Mouse (Mus musculus): ENCODE measurements around the gene A630095E13Rik. TPM values are rescaled to one million over a fixed set of nuclear protein-coding genes. Genes with fewer than 3 reads are reported as not detected.

A630095E13Rik gene
- total and polyA plus RNA-seq, 3 experiments: 0.39 to 1.2 (median 0.80) TPM

DNA sequence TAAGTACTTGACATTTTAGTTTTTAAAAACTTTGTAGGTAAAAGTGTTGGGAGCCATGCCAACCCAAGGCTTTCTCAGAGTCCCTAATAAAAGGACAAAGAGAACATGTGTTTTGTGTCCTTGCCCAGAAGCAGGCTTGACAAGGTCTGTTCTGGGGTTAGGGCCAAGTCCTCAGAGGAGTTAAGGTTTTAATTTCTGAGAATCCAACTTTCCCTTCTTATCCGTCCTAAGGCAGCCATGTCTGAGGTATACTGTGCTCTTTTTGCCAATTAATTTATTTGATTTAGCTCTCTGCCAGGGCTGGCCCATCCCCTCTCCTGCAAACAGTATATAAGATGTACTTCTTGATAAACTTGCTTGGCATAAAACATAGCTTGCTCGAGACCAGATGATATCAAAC lies 38.2 kb upstream of the A630095E13Rik start:
- in situ Hi-C loops (cut with MboI; ENCODE audit: low pct_ligation_motif_present, low pct_unique_long_range_greater_than_20kb, low sequenced_read_pairs): no loop called here
- no peak overlapping the region for H3K27ac ChIP-seq (ENCODE audit: insufficient read depth, low read depth)
- H3K9ac ChIP-seq (ENCODE audit: insufficient read depth, low read depth): no peak overlapping the region
- no peaks in the 10 kb centered on the region for H3K4me1 ChIP-seq (ENCODE audit: control insufficient read depth in 1 of 2, insufficient read depth in 2 of 2)
- H3K36me3 ChIP-seq (replicated peaks in 1 of 2; ENCODE audit: control insufficient read depth in 1 of 2, insufficient read depth in 1 of 2, low read length in 1 of 2): no peaks in the 10 kb centered on the region
- H3K79me2 ChIP-seq (replicated peaks; ENCODE audit: control insufficient read depth, extremely low read depth, insufficient read depth, poor library complexity, severe bottlenecking): no peaks in the 10 kb centered on the region
- no peak overlapping the region for H3K4me2 ChIP-seq (ENCODE audit: insufficient read depth, low read depth, poor library complexity, severe bottlenecking)
- DNase-seq (ENCODE audit: extremely low read depth): no peak
- dilution Hi-C loops (cut with MboI; ENCODE audit: extremely low pct_ligation_motif_present, extremely low pct_unique_long_range_greater_than_20kb, low sequenced_read_pairs): no loop called here
- H3K27me3 ChIP-seq (replicated peaks): no peaks in the 10 kb centered on the region
- no peak overlapping the region for H3K4me3 ChIP-seq (replicated peaks in 1 of 3; ENCODE audit: low read depth in 2 of 3, low read length in 2 of 3, poor library complexity in 1 of 3)
- no peaks in the 10 kb centered on the region for H3K9me3 ChIP-seq (replicated peaks; ENCODE audit: low read length)
- no peak for TF ChIP-seq RCOR1 (conservative IDR thresholded peaks at IDR 0.05; ENCODE audit: low read depth, low read length)
- no peak for TF ChIP-seq NRF1 (IDR thresholded peaks at IDR 0.05; ENCODE audit: low read depth, low read length)
- no peak for TF ChIP-seq TBP (conservative IDR thresholded peaks at IDR 0.05; ENCODE audit: low read depth, low read length)
- no peak for TF ChIP-seq ZC3H11A (IDR thresholded peaks at IDR 0.05; ENCODE audit: low read depth, low read length)
- no peak for TF ChIP-seq CHD1 (IDR thresholded peaks at IDR 0.05; ENCODE audit: low read depth, low read length)
- no peak for TF ChIP-seq PAX5 (IDR thresholded peaks at IDR 0.05; ENCODE audit: low read length)
- no peak for TF ChIP-seq ETS1 (conservative IDR thresholded peaks at IDR 0.05; ENCODE audit: low read depth, low read length)
- no peak for TF ChIP-seq EP300 (IDR thresholded peaks at IDR 0.05; ENCODE audit: low read length)
- no peak for TF ChIP-seq POLR2AphosphoS2 (IDR thresholded peaks at IDR 0.05; ENCODE audit: low read depth, low read length)
- TF ChIP-seq SIN3A (IDR thresholded peaks at IDR 0.05; ENCODE audit: low read length): no peak
- no peak for TF ChIP-seq TCF12 (IDR thresholded peaks at IDR 0.05; ENCODE audit: low read depth, low read length)
- no peak for TF ChIP-seq BHLHE40 (IDR thresholded peaks at IDR 0.05; ENCODE audit: low read depth, low read length)
- no peak for TF ChIP-seq MYC (IDR thresholded peaks at IDR 0.05; ENCODE audit: low read depth, low read length)
- no peak for TF ChIP-seq JUN (IDR thresholded peaks at IDR 0.05; ENCODE audit: insufficient read depth, low read depth, low read length)
- TF ChIP-seq ZKSCAN1 (IDR thresholded peaks at IDR 0.05; ENCODE audit: borderline replicate concordance, low read depth, low read length): no peak
- TF ChIP-seq JUND (conservative IDR thresholded peaks at IDR 0.05; ENCODE audit: low read depth, low read length): no peak
- TF ChIP-seq E2F4 (IDR thresholded peaks at IDR 0.05; ENCODE audit: insufficient replicate concordance, low read depth, low read length): no peak

Other genes with a start within 250 kb of the A630095E13Rik start
- gene Gm7257, start 211.5 kb downstream of the A630095E13Rik start, total RNA-seq (2012; rRNA removed): not detected in 2 replicates
- gene Gm7257, start 211.5 kb downstream of the A630095E13Rik start, total RNA-seq (2014; rRNA removed): not detected in 2 replicates
- gene Gm7257, start 211.5 kb downstream of the A630095E13Rik start, polyA plus RNA-seq (2012; ENCODE audit: insufficient read length, low read depth): not detected in 2 replicates
- not detected in 2 replicates for gene Gm9513, start 167.7 kb downstream of the A630095E13Rik start, total RNA-seq (2012; rRNA removed)
- not detected in 2 replicates for gene Gm9513, start 167.7 kb downstream of the A630095E13Rik start, total RNA-seq (2014; rRNA removed)
- gene Gm9513, start 167.7 kb downstream of the A630095E13Rik start, polyA plus RNA-seq (2012; ENCODE audit: insufficient read length, low read depth): not detected in 2 replicates
- not detected in 2 replicates for gene Gm5615, start 101.4 kb downstream of the A630095E13Rik start, total RNA-seq (2012; rRNA removed)
- gene Gm5615, start 101.4 kb downstream of the A630095E13Rik start, total RNA-seq (2014; rRNA removed): not detected in 2 replicates
- gene Gm5615, start 101.4 kb downstream of the A630095E13Rik start, polyA plus RNA-seq (2012; ENCODE audit: insufficient read length, low read depth): not detected in 2 replicates
- gene Gm17689, start 60.7 kb downstream of the A630095E13Rik start, total RNA-seq (2012; rRNA removed): not detected in 2 replicates
- gene Gm17689, start 60.7 kb downstream of the A630095E13Rik start, total RNA-seq (2014; rRNA removed): not detected in 2 replicates
- not detected in 2 replicates for gene Gm17689, start 60.7 kb downstream of the A630095E13Rik start, polyA plus RNA-seq (2012; ENCODE audit: insufficient read length, low read depth)
- not detected in 2 replicates for gene Acrv1, start 49.8 kb upstream of the A630095E13Rik start, total RNA-seq (2012; rRNA removed)
- gene Acrv1, start 49.8 kb upstream of the A630095E13Rik start, total RNA-seq (2014; rRNA removed): not detected in 2 replicates
- not detected in 2 replicates for gene Acrv1, start 49.8 kb upstream of the A630095E13Rik start, polyA plus RNA-seq (2012; ENCODE audit: insufficient read length, low read depth)
- 25.6 and 27.1 TPM in 2 replicates for gene Chek1, start 83.7 kb upstream of the A630095E13Rik start, total RNA-seq (2012; rRNA removed)
- gene Chek1, start 83.7 kb upstream of the A630095E13Rik start, total RNA-seq (2014; rRNA removed): 75.3 and 92.5 TPM in 2 replicates
- gene Chek1, start 83.7 kb upstream of the A630095E13Rik start, polyA plus RNA-seq (2012; ENCODE audit: insufficient read length, low read depth): 88.1 and 93.2 TPM in 2 replicates
- gene Stt3a, start 124.3 kb upstream of the A630095E13Rik start, total RNA-seq (2012; rRNA removed): 269 and 280 TPM in 2 replicates
- 548 and 559 TPM in 2 replicates for gene Stt3a, start 124.3 kb upstream of the A630095E13Rik start, total RNA-seq (2014; rRNA removed)
- gene Stt3a, start 124.3 kb upstream of the A630095E13Rik start, polyA plus RNA-seq (2012; ENCODE audit: insufficient read length, low read depth): 388 and 395 TPM in 2 replicates
- gene Ei24, start 154.0 kb upstream of the A630095E13Rik start, total RNA-seq (2012; rRNA removed): 37.7 and 38.7 TPM in 2 replicates
- gene Ei24, start 154.0 kb upstream of the A630095E13Rik start, total RNA-seq (2014; rRNA removed): 48.5 and 57.6 TPM in 2 replicates
- 64.3 and 64.6 TPM in 2 replicates for gene Ei24, start 154.0 kb upstream of the A630095E13Rik start, polyA plus RNA-seq (2012; ENCODE audit: insufficient read length, low read depth)
- not detected in 2 replicates for gene Fez1, start 178.5 kb upstream of the A630095E13Rik start, total RNA-seq (2012; rRNA removed)
- not detected in 2 replicates for gene Fez1, start 178.5 kb upstream of the A630095E13Rik start, total RNA-seq (2014; rRNA removed)
- not detected in 2 replicates for gene Fez1, start 178.5 kb upstream of the A630095E13Rik start, polyA plus RNA-seq (2012; ENCODE audit: insufficient read length, low read depth)

Measured in CH12.LX (cell line).